7 mouse cellular contexts compared by ENCODE assay signal in the genomic region with DNA sequence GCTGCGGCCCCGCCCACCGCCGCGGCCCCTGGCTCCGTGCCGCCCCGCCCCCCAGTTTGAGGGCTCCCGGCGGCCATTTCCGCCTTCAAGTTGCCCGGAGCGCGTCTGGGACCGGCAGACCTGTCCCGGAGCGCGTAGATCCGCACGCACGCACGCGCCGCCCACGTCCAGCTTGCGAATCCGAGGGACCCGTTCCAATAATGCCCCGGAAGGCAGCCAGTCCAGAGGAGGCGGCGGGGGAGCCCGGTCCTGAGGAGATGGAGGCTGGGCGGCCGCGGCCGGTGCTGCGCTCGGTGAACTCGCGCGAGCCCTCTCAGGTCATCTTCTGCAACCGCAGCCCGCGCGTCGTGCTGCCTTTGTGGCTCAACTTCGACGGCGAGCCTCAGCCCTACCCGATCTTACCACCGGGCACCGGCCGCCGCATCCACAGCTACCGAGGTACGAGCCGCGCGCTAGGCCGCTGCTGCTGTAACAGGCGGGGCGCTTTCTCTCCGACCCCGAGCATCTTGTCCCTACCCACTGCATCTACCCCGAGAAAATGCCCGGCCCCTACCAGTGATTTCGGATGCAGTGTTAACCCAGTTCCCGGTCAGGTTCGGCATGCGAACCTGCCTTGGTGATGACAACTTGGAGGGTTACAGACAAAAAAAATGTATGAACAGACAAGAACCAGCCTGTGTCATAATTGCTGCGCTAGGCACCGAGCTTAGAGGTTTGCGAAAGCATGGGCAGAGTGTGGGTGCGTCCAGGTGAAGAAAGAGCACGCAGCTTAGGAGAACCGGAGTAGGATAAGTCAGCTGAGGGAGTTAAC. TPM values are rescaled to one million over a fixed set of nuclear protein-coding genes. Genes with fewer than 3 reads are reported as not detected.
DNase-seq lines count a peak whose midpoint lies in the region; ATAC-seq and TF ChIP-seq lines count a peak whose summit lies in the region.

A gene (plus strand): TSS at position 19 of the 811 bp plus-strand sequence.

- peak within 1 kb of the TSS; percentile 79 for H3K9ac ChIP-seq in intestine, embryonic 16.5 days (ENCODE audit: low read depth, low read length)
- peak within 1 kb of the TSS; percentile 81 for H3K9ac ChIP-seq in midbrain, embryonic 12.5 days (replicated peaks)

- peak; percentile 87 for DNase-seq in adrenal gland, adult 8-10 months
- DNase-seq in embryo, embryonic 9.5 days (ENCODE audit: extremely low spot score): peak; percentile 88
- DNase-seq in gastrocnemius, postnatal 4 days (ENCODE audit: low spot score in 2 of 2): peak; percentile 76 to 89
- DNase-seq in limb, embryonic 10.5 days (ENCODE audit: low spot score): peak; percentile 92

- H3K27ac ChIP-seq in intestine, embryonic 16.5 days (ENCODE audit: low read length): peak within 1 kb of the TSS; percentile 88
- peak within 1 kb of the TSS; percentile 96 for H3K27ac ChIP-seq in limb, embryonic 10.5 days
- peak within 1 kb of the TSS; percentile 88 for H3K27ac ChIP-seq in midbrain, embryonic 12.5 days (replicated peaks)
- H3K27ac ChIP-seq in small intestine, adult 2 months (ENCODE audit: insufficient read depth, low read depth, low read length): peak within 1 kb of the TSS; percentile 54

- WGBS in intestine, embryonic 16.5 days: under 1% methylated on average over 75 of the region's 76 CpGs
- under 1% methylated on average over 76 of the region's 76 CpGs for WGBS in limb, embryonic 10.5 days
- WGBS in midbrain, embryonic 12.5 days: under 1% methylated on average over 63 of the region's 76 CpGs
- under 1% methylated on average over 73 of the region's 76 CpGs for WGBS in small intestine, adult 2 months

- H3K4me2 ChIP-seq in intestine, embryonic 16.5 days (ENCODE audit: low read depth, low read length): peak within 1 kb of the TSS; percentile 58
- peak within 1 kb of the TSS; percentile 78 for H3K4me2 ChIP-seq in midbrain, embryonic 12.5 days (replicated peaks)

- no peak for TF ChIP-seq CTCF in small intestine, adult 2 months (IDR thresholded peaks at IDR 0.05; ENCODE audit: extremely low read depth, insufficient read length, insufficient replicate concordance, low read depth, low read length)

- peaks cover 2% of the 10 kb centered on the region; the same call in 1 of the 2 replicates for H3K36me3 ChIP-seq in intestine, embryonic 16.5 days (ENCODE audit: control insufficient read depth, insufficient read depth, low read length)
- H3K36me3 ChIP-seq in limb, embryonic 10.5 days: peaks cover 31% of the 10 kb centered on the region
- peaks cover 18% of the 10 kb centered on the region for H3K36me3 ChIP-seq in midbrain, embryonic 12.5 days
- H3K36me3 ChIP-seq in small intestine, adult 2 months (ENCODE audit: control insufficient read depth, insufficient read depth, low read length): peaks cover 12% of the 10 kb centered on the region

- no peaks in the 10 kb centered on the region for H3K9me3 ChIP-seq in intestine, embryonic 16.5 days (ENCODE audit: control insufficient read depth, low read length)
- no peaks in the 10 kb centered on the region for H3K9me3 ChIP-seq in limb, embryonic 10.5 days (replicated peaks)
- H3K9me3 ChIP-seq in midbrain, embryonic 12.5 days: no peaks in the 10 kb centered on the region

- peaks cover 11% of the 10 kb centered on the region for H3K4me1 ChIP-seq in intestine, embryonic 16.5 days (ENCODE audit: control insufficient read depth, insufficient read depth, low read length)
- H3K4me1 ChIP-seq in limb, embryonic 10.5 days: peaks cover 23% of the 10 kb centered on the region
- H3K4me1 ChIP-seq in midbrain, embryonic 12.5 days: peaks cover 20% of the 10 kb centered on the region
- H3K4me1 ChIP-seq in small intestine, adult 2 months (ENCODE audit: control insufficient read depth, insufficient read depth, insufficient read length, low read length): peaks cover 8% of the 10 kb centered on the region; the same call in 1 of the 2 replicates

- peak; percentile 73; the same call in 1 of the 2 replicates for TF ChIP-seq POLR2A in small intestine, adult 2 months (IDR thresholded peaks at IDR 0.05; ENCODE audit: low read depth, low read length)

- ATAC-seq in intestine, embryonic 16.5 days: peak; percentile 92
- peak; percentile 95 for ATAC-seq in midbrain, embryonic 12.5 days (ENCODE audit: low FRiP score, low read depth)

- peak within 1 kb of the TSS; percentile 73 for H3K4me3 ChIP-seq in intestine, embryonic 16.5 days (ENCODE audit: low read length)
- H3K4me3 ChIP-seq in limb, embryonic 10.5 days: peak within 1 kb of the TSS; percentile 82
- peak within 1 kb of the TSS; percentile 72 for H3K4me3 ChIP-seq in midbrain, embryonic 12.5 days
- peak within 1 kb of the TSS; percentile 81 for H3K4me3 ChIP-seq in small intestine, adult 2 months (ENCODE audit: low read depth, low read length)

- H3K27me3 ChIP-seq in intestine, embryonic 16.5 days (replicated peaks; ENCODE audit: control insufficient read depth, insufficient read depth, low read length): no peaks in the 10 kb centered on the region
- no peaks in the 10 kb centered on the region for H3K27me3 ChIP-seq in limb, embryonic 10.5 days (ENCODE audit: low read depth, poor library complexity, severe bottlenecking)
- no peaks in the 10 kb centered on the region for H3K27me3 ChIP-seq in midbrain, embryonic 12.5 days
- no peaks in the 10 kb centered on the region for H3K27me3 ChIP-seq in small intestine, adult 2 months (ENCODE audit: control insufficient read depth, insufficient read depth, low read length)

RNA-seq across cellular contexts. Expression of the gene that starts here (rescaled TPM):
- total RNA-seq in adrenal gland, adult 8-10 months (2022): 10 to 100 TPM; 29.5 to 34.0 (median 32.1) TPM
- total RNA-seq in gastrocnemius, postnatal 4 days (2021): 10 to 100 TPM; 16.1 to 20.1 TPM
- polyA plus RNA-seq in intestine, embryonic 16.5 days (2015; fragmentation: Nextera tagmentation; extraction: Ambion mirVana): 27.5 and 30.5 TPM in 2 replicates
- 41.4 and 47.7 TPM in 2 replicates for polyA plus RNA-seq in limb, embryonic 10.5 days (2016; fragmentation: Nextera tagmentation; extraction: Ambion mirVana)
- 55.1 and 56.3 TPM in 2 replicates for polyA plus RNA-seq in midbrain, embryonic 12.5 days (2016; fragmentation: Nextera tagmentation; extraction: Ambion mirVana)
- polyA plus RNA-seq in small intestine, adult 2 months (2012; rRNA removed): 6.0 and 7.8 TPM in 2 replicates

Comparison
In these comparisons a context has a peak if more than half of its experiments do, and no peak if none do; other contexts are left out.
1. Peak in every context shown above with its lines: DNase-seq, ATAC-seq, H3K4me3 ChIP-seq and H3K27ac ChIP-seq.